8 mouse cellular contexts compared by ENCODE assay signal in genomic region chr1:75180741-75181140, GRCm38 (mm10). TPM values are rescaled to one million over a fixed set of nuclear protein-coding genes. Genes with fewer than 3 reads are reported as not detected.
A peak's percentile ranks its signal among the peaks of the same experiment; 100 is the strongest.
DNase-seq lines count a peak whose midpoint lies in the region; ATAC-seq lines count a peak whose summit lies in the region.

No protein-coding gene starts in this region.

- H3K4me3 ChIP-seq in heart, embryonic 15.5 days = peak overlapping the region; percentile 76; the same call in 1 of the 2 replicates
- H3K4me3 ChIP-seq in embryonic facial prominence, embryonic 11.5 days (ENCODE audit: low read depth, low read length) = peak overlapping the region; percentile 60
- H3K4me3 ChIP-seq in intestine, embryonic 14.5 days (ENCODE audit: low read depth, low read length) = peak overlapping the region; percentile 66; the same call in 1 of the 2 replicates
- H3K4me3 ChIP-seq in midbrain, embryonic 16.5 days (ENCODE audit: low read depth, low read length) = peak overlapping the region; percentile 61

- WGBS in heart, embryonic 15.5 days = 34% methylated on average over 7 of the region's 7 CpGs
- WGBS in embryonic facial prominence, embryonic 11.5 days = 40% methylated on average over 7 of the region's 7 CpGs
- 27% methylated on average over 7 of the region's 7 CpGs for WGBS in intestine, embryonic 14.5 days
- WGBS in midbrain, embryonic 16.5 days = 37% methylated on average over 7 of the region's 7 CpGs

- ATAC-seq in heart, embryonic 15.5 days (replicated peaks; ENCODE audit: insufficient number of reproducible peaks, insufficient read depth, low FRiP score, low read depth) = no peak
- ATAC-seq in embryonic facial prominence, embryonic 11.5 days (replicated peaks; ENCODE audit: insufficient number of reproducible peaks, low FRiP score, low TSS enrichment, low read depth) = no peak
- ATAC-seq in intestine, embryonic 14.5 days (replicated peaks; ENCODE audit: low FRiP score, low TSS enrichment, low read depth) = no peak
- ATAC-seq in midbrain, embryonic 16.5 days = peak; percentile 7; the same call in 1 of the 2 replicates

- peaks cover 43% of the 10 kb centered on the region for H3K36me3 ChIP-seq in heart, embryonic 15.5 days
- H3K36me3 ChIP-seq in embryonic facial prominence, embryonic 11.5 days (replicated peaks; ENCODE audit: control insufficient read depth, insufficient read depth, low read depth, low read length) = peaks cover 2% of the 10 kb centered on the region
- H3K36me3 ChIP-seq in intestine, embryonic 14.5 days (ENCODE audit: control insufficient read depth, insufficient read depth, low read length) = peaks cover 45% of the 10 kb centered on the region
- peaks cover 42% of the 10 kb centered on the region for H3K36me3 ChIP-seq in midbrain, embryonic 16.5 days (ENCODE audit: control insufficient read depth, insufficient read depth, low read length)

- H3K9ac ChIP-seq in heart, embryonic 15.5 days = no peak overlapping the region
- H3K9ac ChIP-seq in embryonic facial prominence, embryonic 11.5 days (replicated peaks; ENCODE audit: low read length) = no peak overlapping the region
- no peak overlapping the region for H3K9ac ChIP-seq in intestine, embryonic 14.5 days (ENCODE audit: low read length)
- H3K9ac ChIP-seq in midbrain, embryonic 16.5 days (ENCODE audit: low read depth, low read length) = no peak overlapping the region

- no peaks in the 10 kb centered on the region for H3K27me3 ChIP-seq in heart, embryonic 15.5 days
- no peaks in the 10 kb centered on the region for H3K27me3 ChIP-seq in embryonic facial prominence, embryonic 11.5 days (ENCODE audit: control insufficient read depth, insufficient read depth, low read length)
- H3K27me3 ChIP-seq in intestine, embryonic 14.5 days (replicated peaks; ENCODE audit: control insufficient read depth, insufficient read depth, low read length) = no peaks in the 10 kb centered on the region
- no peaks in the 10 kb centered on the region for H3K27me3 ChIP-seq in midbrain, embryonic 16.5 days (ENCODE audit: control insufficient read depth, insufficient read depth, low read depth, low read length)

- H3K4me2 ChIP-seq in heart, embryonic 15.5 days = peak overlapping the region; percentile 99
- H3K4me2 ChIP-seq in embryonic facial prominence, embryonic 11.5 days (ENCODE audit: low read depth, low read length) = peak overlapping the region; percentile 96
- peak overlapping the region; percentile 91 for H3K4me2 ChIP-seq in intestine, embryonic 14.5 days (ENCODE audit: low read length)
- H3K4me2 ChIP-seq in midbrain, embryonic 16.5 days (ENCODE audit: low read length) = peak overlapping the region; percentile 100

- H3K4me1 ChIP-seq in heart, embryonic 15.5 days (replicated peaks) = peaks cover 14% of the 10 kb centered on the region
- 0 out of 2 replicates have a peak, but pooled peaks cover 3% of the 10 kb centered on the region for H3K4me1 ChIP-seq in embryonic facial prominence, embryonic 11.5 days (ENCODE audit: control insufficient read depth, insufficient read depth, low read length)
- H3K4me1 ChIP-seq in intestine, embryonic 14.5 days (replicated peaks; ENCODE audit: control insufficient read depth, insufficient read depth, low read length) = peaks cover 5% of the 10 kb centered on the region; the same call in 1 of the 2 replicates
- H3K4me1 ChIP-seq in midbrain, embryonic 16.5 days (ENCODE audit: control insufficient read depth, insufficient read depth, low read length) = peaks cover 18% of the 10 kb centered on the region

- H3K27ac ChIP-seq in heart, embryonic 15.5 days = no peak overlapping the region
- H3K27ac ChIP-seq in embryonic facial prominence, embryonic 11.5 days (replicated peaks; ENCODE audit: low read depth, low read length) = no peak overlapping the region
- no peak overlapping the region for H3K27ac ChIP-seq in intestine, embryonic 14.5 days (ENCODE audit: low read depth)
- no peak overlapping the region for H3K27ac ChIP-seq in midbrain, embryonic 16.5 days (ENCODE audit: low read length)

- DNase-seq in heart, adult 18-20 months = no peak
- no peak for DNase-seq in embryonic facial prominence, embryonic 11.5 days (ENCODE audit: low spot score)
- no peak for DNase-seq in intestine, embryonic 14.5 days (ENCODE audit: low spot score)
- no peak for DNase-seq in yolk sac, embryonic 10.5 days (ENCODE audit: low spot score)
- no peak for DNase-seq in embryo, embryonic 10.5 days (ENCODE audit: low spot score)
- no peak for DNase-seq in frontal cortex, postnatal 25 days (ENCODE audit: low spot score in 2 of 2)

- no peaks in the 10 kb centered on the region for H3K9me3 ChIP-seq in heart, embryonic 15.5 days (replicated peaks)
- H3K9me3 ChIP-seq in embryonic facial prominence, embryonic 11.5 days (replicated peaks; ENCODE audit: control insufficient read depth, low read length) = no peaks in the 10 kb centered on the region
- no peaks in the 10 kb centered on the region for H3K9me3 ChIP-seq in intestine, embryonic 14.5 days (ENCODE audit: control insufficient read depth, low read length)
- H3K9me3 ChIP-seq in midbrain, embryonic 16.5 days (replicated peaks; ENCODE audit: control insufficient read depth, low read length, poor library complexity, severe bottlenecking) = no peaks in the 10 kb centered on the region

RNA-seq across cellular contexts. Expression of gene Abcb6, which starts 0.5 kb away (rescaled TPM):
- 12.9 and 14.1 TPM in 2 replicates for polyA plus RNA-seq in heart, embryonic 15.5 days (2015; fragmentation: Nextera tagmentation; extraction: Ambion mirVana)
- total RNA-seq in heart, adult 18-20 months (2021) = 10 to 100 TPM; 28.5 to 29.4 TPM
- 24.4 and 24.9 TPM in 2 replicates for polyA plus RNA-seq in embryonic facial prominence, embryonic 11.5 days (2014; fragmentation: Nextera tagmentation; extraction: Ambion mirVana)
- polyA plus RNA-seq in intestine, embryonic 14.5 days (2014; fragmentation: Nextera tagmentation; extraction: Ambion mirVana) = 17.8 and 21.7 TPM in 2 replicates
- 57.1 and 57.7 TPM in 2 replicates for polyA plus RNA-seq in midbrain, embryonic 16.5 days (2015; fragmentation: Nextera tagmentation; extraction: Ambion mirVana)

RNA-seq across cellular contexts. Expression of gene Ankzf1, which starts 11.2 kb away (rescaled TPM):
- polyA plus RNA-seq in heart, embryonic 15.5 days (2015; fragmentation: Nextera tagmentation; extraction: Ambion mirVana) = 24.3 and 25.9 TPM in 2 replicates
- 10 to 100 TPM in 1 of 2 experiments, 1 to 10 TPM in 1; 7.8 to 10.8 TPM for total RNA-seq in heart, adult 18-20 months (2021)
- polyA plus RNA-seq in embryonic facial prominence, embryonic 11.5 days (2014; fragmentation: Nextera tagmentation; extraction: Ambion mirVana) = 16.8 TPM in 2 replicates
- 20.2 and 23.0 TPM in 2 replicates for polyA plus RNA-seq in intestine, embryonic 14.5 days (2014; fragmentation: Nextera tagmentation; extraction: Ambion mirVana)
- 27.2 and 29.5 TPM in 2 replicates for polyA plus RNA-seq in midbrain, embryonic 16.5 days (2015; fragmentation: Nextera tagmentation; extraction: Ambion mirVana)

RNA-seq across cellular contexts. Expression of gene Atg9a, which starts 11.3 kb away (rescaled TPM):
- polyA plus RNA-seq in heart, embryonic 15.5 days (2015; fragmentation: Nextera tagmentation; extraction: Ambion mirVana) = 27.1 and 31.0 TPM in 2 replicates
- total RNA-seq in heart, adult 18-20 months (2021) = 10 to 100 TPM; 58.8 to 68.8 TPM
- polyA plus RNA-seq in embryonic facial prominence, embryonic 11.5 days (2014; fragmentation: Nextera tagmentation; extraction: Ambion mirVana) = 12.9 and 17.1 TPM in 2 replicates
- 24.0 and 26.3 TPM in 2 replicates for polyA plus RNA-seq in intestine, embryonic 14.5 days (2014; fragmentation: Nextera tagmentation; extraction: Ambion mirVana)
- 59.0 and 60.8 TPM in 2 replicates for polyA plus RNA-seq in midbrain, embryonic 16.5 days (2015; fragmentation: Nextera tagmentation; extraction: Ambion mirVana)

RNA-seq across cellular contexts. Expression of gene Zfand2b, which starts 12.3 kb away (rescaled TPM):
- polyA plus RNA-seq in heart, embryonic 15.5 days (2015; fragmentation: Nextera tagmentation; extraction: Ambion mirVana) = 26.5 and 32.5 TPM in 2 replicates
- total RNA-seq in heart, adult 18-20 months (2021) = 10 to 100 TPM; 12.1 to 14.1 TPM
- 33.9 and 36.0 TPM in 2 replicates for polyA plus RNA-seq in embryonic facial prominence, embryonic 11.5 days (2014; fragmentation: Nextera tagmentation; extraction: Ambion mirVana)
- polyA plus RNA-seq in intestine, embryonic 14.5 days (2014; fragmentation: Nextera tagmentation; extraction: Ambion mirVana) = 36.5 and 38.8 TPM in 2 replicates
- 38.2 and 41.8 TPM in 2 replicates for polyA plus RNA-seq in midbrain, embryonic 16.5 days (2015; fragmentation: Nextera tagmentation; extraction: Ambion mirVana)

RNA-seq across cellular contexts. Expression of gene Glb1l, which starts 29.9 kb away (rescaled TPM):
- polyA plus RNA-seq in heart, embryonic 15.5 days (2015; fragmentation: Nextera tagmentation; extraction: Ambion mirVana) = 9.4 and 11.4 TPM in 2 replicates
- total RNA-seq in heart, adult 18-20 months (2021) = 1 to 10 TPM; 2.0 to 2.5 TPM
- 14.1 and 15.0 TPM in 2 replicates for polyA plus RNA-seq in embryonic facial prominence, embryonic 11.5 days (2014; fragmentation: Nextera tagmentation; extraction: Ambion mirVana)
- polyA plus RNA-seq in intestine, embryonic 14.5 days (2014; fragmentation: Nextera tagmentation; extraction: Ambion mirVana) = 15.1 and 19.2 TPM in 2 replicates
- 23.0 and 25.4 TPM in 2 replicates for polyA plus RNA-seq in midbrain, embryonic 16.5 days (2015; fragmentation: Nextera tagmentation; extraction: Ambion mirVana)
